Comparison of ENCODE assay signal across 15 mouse cellular contexts in the genomic region with DNA sequence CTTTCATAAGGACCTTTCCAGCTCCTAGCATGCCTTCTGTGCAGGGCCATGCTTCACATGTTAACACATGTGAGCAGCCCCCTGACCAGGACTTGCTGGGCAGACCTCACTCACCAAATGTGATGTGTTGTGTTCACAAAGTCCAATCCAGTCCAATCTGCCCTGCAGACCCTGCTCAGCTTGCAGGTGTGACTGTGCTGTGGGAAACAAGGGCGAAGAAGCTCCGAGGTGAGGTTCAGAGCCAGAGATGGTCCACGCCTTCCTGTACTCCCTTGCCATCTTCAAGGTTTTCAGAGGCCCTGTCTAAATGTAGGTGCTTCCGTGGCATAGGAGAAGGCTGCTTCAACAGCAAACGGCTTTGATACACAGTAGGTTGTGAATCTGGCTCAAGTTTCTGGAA. TPM values are rescaled to one million over a fixed set of nuclear protein-coding genes. Genes with fewer than 3 reads are reported as not detected.
DNase-seq lines count a peak whose midpoint lies in the region; ATAC-seq and TF ChIP-seq lines count a peak whose summit lies in the region.
"Had no signal": no experiment of that assay in that cellular context is flagged by ENCODE, and none has a peak within 500 bp of the region (broad histone marks: within the 10 kb centered on the region; RNA-seq: fewer than 3 reads in every experiment).

No protein-coding gene starts in this region.

- no peaks in the 10 kb centered on the region for H3K27me3 ChIP-seq in cerebellum, adult 2 months (ENCODE audit: control insufficient read depth, insufficient read depth, low read length)
- no peaks in the 10 kb centered on the region for H3K27me3 ChIP-seq in heart, postnatal 0 days (ENCODE audit: control insufficient read depth, insufficient read depth, low read length)
- H3K27me3 ChIP-seq in liver, adult 2 months (ENCODE audit: control insufficient read depth, insufficient read depth, low read length), result no peaks in the 10 kb centered on the region
- H3K27me3 ChIP-seq: forebrain, embryonic 13.5 days; limb, embryonic 13.5 days had no signal

- H3K9me3 ChIP-seq in heart, postnatal 0 days (replicated peaks; ENCODE audit: control insufficient read depth, low read length), result no peaks in the 10 kb centered on the region
- H3K9me3 ChIP-seq: forebrain, embryonic 13.5 days; G1E; limb, embryonic 13.5 days had no signal

- peak overlapping the region; percentile 13; the same call in 1 of the 2 replicates for H3K27ac ChIP-seq in cerebellum, adult 2 months (ENCODE audit: insufficient read depth, low read length)
- peak overlapping the region; percentile 72 for H3K27ac ChIP-seq in heart, postnatal 0 days (ENCODE audit: low read depth)
- peak overlapping the region; percentile 52 for H3K27ac ChIP-seq in liver, adult 2 months (replicated peaks; ENCODE audit: insufficient read depth, low read depth, low read length)
- H3K27ac ChIP-seq in brown adipose tissue, adult 24 weeks (replicated peaks; ENCODE audit: low read depth, low read length), result peak overlapping the region; percentile 94
- H3K27ac ChIP-seq: forebrain, embryonic 13.5 days; limb, embryonic 13.5 days had no signal

- WGBS in cerebellum, adult 2 months, result 92% methylated on average over 5 of the region's 5 CpGs
- WGBS in heart, postnatal 0 days, result 89% methylated on average over 5 of the region's 5 CpGs
- 87% methylated on average over 5 of the region's 5 CpGs for WGBS in liver, adult 2 months

- TF ChIP-seq CTCF in cerebellum, adult 2 months (IDR thresholded peaks at IDR 0.05; ENCODE audit: borderline replicate concordance, insufficient read depth, low read depth, low read length), result no peak
- TF ChIP-seq CTCF in heart, postnatal 0 days (IDR thresholded peaks at IDR 0.05; ENCODE audit: low read depth), result no peak
- no peak for TF ChIP-seq CTCF in liver, adult 2 months (IDR thresholded peaks at IDR 0.05; ENCODE audit: low read depth, low read length)

- ATAC-seq in heart, postnatal 0 days (ENCODE audit: insufficient read depth, low read depth), result no peak
- ATAC-seq: CD4-positive, CD25-positive, alpha-beta regulatory T cell, adult 4 months; forebrain, embryonic 13.5 days; inflammation-experienced regulatory T-cells, adult 6 months had no signal

- peaks cover 57% of the 10 kb centered on the region for H3K4me1 ChIP-seq in cerebellum, adult 2 months (ENCODE audit: control insufficient read depth, insufficient read depth, low read length)
- H3K4me1 ChIP-seq in heart, postnatal 0 days (ENCODE audit: control insufficient read depth, insufficient read depth), result peaks cover 63% of the 10 kb centered on the region
- H3K4me1 ChIP-seq in liver, adult 2 months (ENCODE audit: control insufficient read depth, insufficient read depth, low read length), result peaks cover 25% of the 10 kb centered on the region
- peaks cover 59% of the 10 kb centered on the region for H3K4me1 ChIP-seq in brown adipose tissue, adult 24 weeks (ENCODE audit: control insufficient read depth, insufficient read depth, insufficient read length, low read length)

- TF ChIP-seq POLR2A in cerebellum, adult 2 months (IDR thresholded peaks at IDR 0.05; ENCODE audit: borderline replicate concordance, insufficient read depth, low read length), result no peak
- no peak for TF ChIP-seq POLR2A in liver, adult 2 months (IDR thresholded peaks at IDR 0.05; ENCODE audit: extremely low read depth, insufficient read depth, low read length)

- no peak for TF ChIP-seq EP300 in heart, postnatal 0 days (IDR thresholded peaks at IDR 0.05; ENCODE audit: low read depth)

- H3K36me3 ChIP-seq in heart, postnatal 0 days (replicated peaks; ENCODE audit: control insufficient read depth, insufficient read depth, low read length), result no peaks in the 10 kb centered on the region
- no peaks in the 10 kb centered on the region for H3K36me3 ChIP-seq in liver, adult 2 months (ENCODE audit: control insufficient read depth, insufficient read depth, low read length)
- H3K36me3 ChIP-seq: limb, embryonic 13.5 days had no signal

- H3K4me2 ChIP-seq in heart, postnatal 0 days (ENCODE audit: low read depth, low read length), result no peak overlapping the region
- H3K4me2 ChIP-seq: forebrain, embryonic 13.5 days; limb, embryonic 13.5 days had no signal

- H3K79me2 ChIP-seq in liver, adult 2 months (ENCODE audit: control insufficient read depth, insufficient read depth, low read length), result peaks cover 44% of the 10 kb centered on the region; the same call in 1 of the 2 replicates

- H3K4me3 ChIP-seq in cerebellum, adult 2 months (replicated peaks; ENCODE audit: insufficient read depth, low read depth, low read length), result no peak overlapping the region
- H3K4me3 ChIP-seq in heart, postnatal 0 days (ENCODE audit: low read depth, low read length), result no peak overlapping the region
- no peak overlapping the region for H3K4me3 ChIP-seq in liver, adult 2 months (ENCODE audit: insufficient read depth, low read depth, low read length)
- no peak overlapping the region for H3K4me3 ChIP-seq in brown adipose tissue, adult 24 weeks (ENCODE audit: insufficient read depth, low read depth, low read length)
- H3K4me3 ChIP-seq: forebrain, embryonic 13.5 days; limb, embryonic 13.5 days had no signal

- intact Hi-C loops in heart, postnatal 25 days (cut with DNase I), result no loop called here

- no peak for DNase-seq in cerebellum, adult 2 months
- no peak for DNase-seq in cerebellum, postnatal 10 days
- no peak for DNase-seq in heart, postnatal 0 days (ENCODE audit: low spot score)
- no peak for DNase-seq in heart, postnatal 25 days (ENCODE audit: low spot score)
- no peak for DNase-seq in liver, adult 2 months (ENCODE audit: extremely low read depth, low read depth, low spot score)
- no peak for DNase-seq in liver
- no peak for DNase-seq in Muller cell, postnatal 12 days (ENCODE audit: inconsistent ontology term)
- DNase-seq: cerebellum, postnatal 14 days; right cerebral cortex, adult 18-20 months had no signal

- H3K9ac ChIP-seq in heart, postnatal 0 days (replicated peaks; ENCODE audit: low read depth, low read length), result no peak overlapping the region
- no peak overlapping the region for H3K9ac ChIP-seq in liver, adult 2 months (ENCODE audit: low read depth, low read length)
- H3K9ac ChIP-seq: forebrain, embryonic 13.5 days; limb, embryonic 13.5 days had no signal

RNA-seq across cellular contexts. Expression of gene Taf11, which starts 59.3 kb away (rescaled TPM):
- polyA plus RNA-seq in cerebellum, adult 2 months (2012; rRNA removed), result 49.3 and 51.5 TPM in 2 replicates
- 9.2 and 12.1 TPM in 2 replicates for total RNA-seq in heart, postnatal 0 days (2014; rRNA removed; ENCODE audit: low replicate concordance)
- 39.8 and 39.9 TPM in 2 replicates for polyA plus RNA-seq in heart, postnatal 0 days (2015; fragmentation: Nextera tagmentation; extraction: Ambion mirVana)
- 10 to 100 TPM; 21.3 to 22.5 TPM for total RNA-seq in heart, postnatal 25 days (2021)
- 7.8 and 8.9 TPM in 2 replicates for total RNA-seq in liver, adult 2 months (2014; rRNA removed)
- 5.1 and 6.0 TPM in 2 replicates for polyA plus RNA-seq in liver, adult 2 months (2012; rRNA removed)
- 22.7 and 28.8 TPM in 2 replicates for polyA plus RNA-seq in brown adipose tissue, adult 24 weeks (2012; ENCODE audit: insufficient read depth, insufficient read length, missing spikeins)

RNA-seq across cellular contexts. Expression of gene Anks1, which starts 59.8 kb away (rescaled TPM):
- polyA plus RNA-seq in cerebellum, adult 2 months (2012; rRNA removed), result 74.2 and 74.9 TPM in 2 replicates
- 31.3 and 55.4 TPM in 2 replicates for total RNA-seq in heart, postnatal 0 days (2014; rRNA removed; ENCODE audit: low replicate concordance)
- polyA plus RNA-seq in heart, postnatal 0 days (2015; fragmentation: Nextera tagmentation; extraction: Ambion mirVana), result 7.7 and 11.0 TPM in 2 replicates
- total RNA-seq in heart, postnatal 25 days (2021), result 10 to 100 TPM; 56.8 to 61.6 TPM
- 8.8 and 9.0 TPM in 2 replicates for total RNA-seq in liver, adult 2 months (2014; rRNA removed)
- 9.4 and 10.0 TPM in 2 replicates for polyA plus RNA-seq in liver, adult 2 months (2012; rRNA removed)
- 14.0 and 18.0 TPM in 2 replicates for polyA plus RNA-seq in brown adipose tissue, adult 24 weeks (2012; ENCODE audit: insufficient read depth, insufficient read length, missing spikeins)

Comparison
In these comparisons a context has a peak if more than half of its experiments do, and no peak if none do; other contexts are left out.
1. H3K27ac ChIP-seq: peak in every context shown above with its lines; median percentile 94 in brown adipose tissue, adult 24 weeks; 72 in heart, postnatal 0 days; 52 in liver, adult 2 months; 13 in cerebellum, adult 2 months.